Mouse (Mus musculus): ENCODE measurements at regions not wholly inside any gene's neighbourhood (a gene's known extent, or its start where the extent isn't known, plus 50 kb on each side); places are given as distances from the start of the nearest gene placed in this dataset.

DNA sequence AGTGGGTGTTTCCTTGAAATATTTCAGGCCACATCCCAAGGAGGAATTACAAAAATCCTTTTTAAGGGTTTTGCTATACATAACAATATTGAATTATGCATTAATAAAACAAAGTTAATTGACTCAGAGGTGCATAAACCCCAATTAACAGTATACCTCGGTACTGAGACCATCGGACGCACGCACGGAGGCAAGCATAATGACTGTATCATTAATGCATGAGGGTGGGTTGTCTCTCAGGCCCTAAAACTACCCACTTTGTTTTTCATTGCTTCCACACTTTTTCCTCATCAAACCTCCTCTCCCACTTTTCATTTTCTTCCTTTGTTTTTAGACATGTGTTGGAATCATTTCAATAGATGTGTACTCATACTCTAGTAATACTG, 339.6 kb downstream of the Btg1 start:
- TF ChIP-seq CTCF (IDR thresholded peaks at IDR 0.05; ENCODE audit: low read depth, low read length), result no peak
- no peak for TF ChIP-seq POLR2A (IDR thresholded peaks at IDR 0.05; ENCODE audit: insufficient read depth, low read length)
- no peak for TF ChIP-seq EP300 (IDR thresholded peaks at IDR 0.05; ENCODE audit: insufficient read depth, low read depth, low read length)
